Mouse (Mus musculus) cerebellum, adult 2 months (tissue): ENCODE data around the gene Nid2.

Source experiments
- CTCF ChIP-seq: fragments of 200-500 bp; IDR thresholded peaks from 2 replicates; pipeline ENCODE4 v1.5.1; 2011; ENCODE audit warnings: low read depth, mild to moderate bottlenecking, control low read depth, low read length, moderate library complexity, borderline replicate concordance; ENCODE audit not compliant: insufficient read depth
- POLR2A ChIP-seq: fragments of 200-500 bp; IDR thresholded peaks from 2 replicates; pipeline ENCODE4 v1.6.1; 2011; ENCODE audit warnings: low read length, control low read depth, borderline replicate concordance; ENCODE audit not compliant: insufficient read depth

GRCm38 (mm10) chr14:19719077-19719476, 32.0 kb upstream of the Nid2 start:
- TF ChIP-seq POLR2A (no peak), CTCF (no peak)
